Mouse (Mus musculus): ENCODE measurements around the gene Gramd4. TPM values are rescaled to one million over a fixed set of nuclear protein-coding genes. Genes with fewer than 3 reads are reported as not detected.
A peak's percentile ranks its signal among the peaks of the same experiment; 100 is the strongest.
"Not testable (repeated sequence)": the region's sequence is repeated elsewhere in the genome, so short reads cannot be mapped to it uniquely, and the experiment has no call there.

The Gramd4 gene
- polyA plus RNA-seq, 1 experiment from 2014 or later, result 12.1 TPM

GRCm38 (mm10) chr15:86172526-86172925 is 115.0 kb downstream of the Gramd4 start:
- Histone ChIP-seq H3K9ac (ENCODE audit: low read length) (no peak overlapping the region), H3K4me1 (ENCODE audit: control insufficient read depth, insufficient read depth, low read length) (peaks cover 17% of the 10 kb centered on the region), H3K4me2 (ENCODE audit: low read depth, low read length) (no peak overlapping the region), H3K27ac (ENCODE audit: low read length) (no peak overlapping the region), H3K9me3 (replicated peaks; ENCODE audit: control insufficient read depth, low read length) (no peaks in the 10 kb centered on the region), H3K4me3 (replicated peaks; ENCODE audit: low read length) (no peak overlapping the region), H3K27me3 (ENCODE audit: control insufficient read depth, insufficient read depth, low read length) (no peaks in the 10 kb centered on the region), H3K36me3 (ENCODE audit: control insufficient read depth, insufficient read depth, low read length) (no peaks in the 10 kb centered on the region)
- 72% methylated on average over 6 of the region's 6 CpGs for WGBS
- ATAC-seq (ENCODE audit: insufficient read depth, low FRiP score), result no peak

GRCm38 (mm10) chr15:86173136-86173985 is 115.9 kb downstream of the Gramd4 start:
- Histone ChIP-seq H3K4me1 (ENCODE audit: control insufficient read depth, insufficient read depth, low read length) (peaks cover 17% of the 10 kb centered on the region), H3K4me3 (replicated peaks; ENCODE audit: low read length) (no peak overlapping the region), H3K9me3 (replicated peaks; ENCODE audit: control insufficient read depth, low read length) (no peaks in the 10 kb centered on the region), H3K9ac (ENCODE audit: low read length) (0 out of 2 replicates have a peak overlapping the region, but pooled peaks have one; percentile 19), H3K27me3 (ENCODE audit: control insufficient read depth, insufficient read depth, low read length) (no peaks in the 10 kb centered on the region), H3K36me3 (ENCODE audit: control insufficient read depth, insufficient read depth, low read length) (no peaks in the 10 kb centered on the region), H3K4me2 (ENCODE audit: low read depth, low read length) (no peak overlapping the region), H3K27ac (ENCODE audit: low read length) (no peak overlapping the region)
- no peak for ATAC-seq (ENCODE audit: insufficient read depth, low FRiP score)
- WGBS, result 37% methylated on average over 16 of the region's 16 CpGs

DNA sequence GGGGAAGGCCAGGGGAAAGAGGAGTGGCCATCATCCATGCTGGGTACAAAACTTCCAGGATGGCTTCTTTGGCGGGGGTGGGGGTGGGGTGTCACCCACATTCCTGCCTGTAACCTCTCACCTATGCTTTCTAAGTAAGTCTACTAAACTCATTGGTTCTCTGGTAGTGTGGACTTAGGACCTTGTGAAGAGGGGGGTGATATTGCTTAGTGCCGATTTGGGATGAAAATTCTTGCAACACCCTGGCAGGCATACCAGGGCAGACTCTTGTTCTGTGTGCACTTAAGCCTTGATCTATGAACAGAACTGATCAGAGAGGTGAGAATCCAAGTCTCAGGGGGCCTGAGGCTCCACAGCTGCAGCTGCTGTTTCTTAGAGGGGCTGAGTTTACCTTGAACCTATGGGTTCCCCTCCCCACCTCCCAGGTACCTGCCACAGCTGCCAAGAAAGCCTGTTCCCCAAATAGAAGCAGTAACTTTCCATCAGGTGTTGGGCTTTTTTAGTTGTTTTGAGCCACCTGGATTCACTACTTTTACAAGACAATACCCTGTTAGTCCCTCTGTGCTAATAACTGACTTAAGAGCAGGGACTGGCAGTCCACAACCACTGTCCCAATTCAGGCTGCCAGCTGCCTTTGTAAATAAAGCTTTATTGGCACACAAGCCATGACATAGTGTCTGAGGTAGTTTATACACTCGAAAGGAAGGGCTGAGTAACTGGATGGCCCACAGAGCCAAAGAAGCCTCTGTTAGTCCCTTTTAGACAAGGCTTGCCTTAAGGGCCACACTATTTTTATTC is 118.0 kb downstream of the Gramd4 start:
- 74% methylated on average over 3 of the region's 3 CpGs for WGBS
- H3K4me3 ChIP-seq (replicated peaks; ENCODE audit: low read length), result no peak overlapping the region
- H3K4me1 ChIP-seq (ENCODE audit: control insufficient read depth, insufficient read depth, low read length), result peaks cover 11% of the 10 kb centered on the region
- H3K36me3 ChIP-seq (ENCODE audit: control insufficient read depth, insufficient read depth, low read length), result no peaks in the 10 kb centered on the region
- H3K27me3 ChIP-seq (ENCODE audit: control insufficient read depth, insufficient read depth, low read length), result no peaks in the 10 kb centered on the region
- H3K27ac ChIP-seq (ENCODE audit: low read length), result no peak overlapping the region
- H3K9me3 ChIP-seq (replicated peaks; ENCODE audit: control insufficient read depth, low read length), result no peaks in the 10 kb centered on the region
- no peak for ATAC-seq (ENCODE audit: insufficient read depth, low FRiP score)
- H3K4me2 ChIP-seq (ENCODE audit: low read depth, low read length), result no peak overlapping the region
- H3K9ac ChIP-seq (ENCODE audit: low read length), result no peak overlapping the region

- peaks cover 11% of the 10 kb centered on the region for H3K4me1 ChIP-seq (ENCODE audit: control insufficient read depth, insufficient read depth, low read length)
- no peak for ATAC-seq (ENCODE audit: insufficient read depth, low FRiP score)
These were observed 118.7 kb downstream of the Gramd4 start for GRCm38 (mm10) chr15:86176166-86176565.

DNA sequence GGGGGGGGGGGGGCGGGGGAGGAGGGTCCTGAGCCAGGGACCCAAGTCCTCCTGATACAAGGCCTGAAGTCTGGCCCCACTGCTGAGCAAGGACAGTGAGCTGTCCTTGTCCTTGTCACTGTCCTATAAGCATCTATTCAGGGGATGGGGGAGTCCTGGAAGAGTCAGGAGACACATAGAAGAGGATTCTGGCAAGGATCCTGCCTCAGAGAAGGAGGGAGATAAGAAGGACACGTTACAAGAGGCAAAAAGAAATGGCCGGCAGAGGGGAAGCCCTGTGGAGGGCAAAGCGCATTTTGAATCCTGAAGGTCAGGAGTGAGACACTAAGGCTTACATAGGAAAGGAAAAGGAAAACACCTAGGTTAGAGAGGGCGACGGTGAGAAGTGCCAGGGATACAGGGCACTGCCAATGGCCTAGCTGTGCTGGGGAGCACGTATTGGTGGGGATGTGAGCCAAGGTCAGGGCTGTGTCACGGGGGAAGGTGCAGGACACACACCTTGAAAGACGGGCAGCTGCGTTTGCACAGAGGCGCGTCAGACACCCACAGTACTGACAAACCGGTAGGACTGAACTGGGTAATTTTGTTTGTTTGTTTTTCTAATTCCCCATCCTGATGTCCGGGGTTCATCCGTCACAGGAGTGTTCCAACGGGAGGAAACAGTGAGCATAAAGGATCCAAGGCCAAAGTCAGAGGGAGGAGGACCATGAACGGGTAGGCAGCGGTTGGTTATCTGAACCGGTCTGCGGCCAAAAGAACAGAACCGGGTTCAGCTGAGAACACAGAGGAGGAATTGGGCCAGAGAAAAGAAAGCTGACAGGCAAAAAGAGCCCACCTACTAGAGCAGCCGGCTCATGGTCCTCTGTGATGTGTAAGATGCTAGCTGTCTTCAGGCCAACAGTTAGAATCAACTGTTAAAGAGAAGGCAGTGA is 119.5 kb downstream of the Gramd4 start:
- WGBS, result 61% methylated on average over 21 of the region's 22 CpGs
- Histone ChIP-seq H3K4me2 (ENCODE audit: low read depth, low read length) (no peak overlapping the region), H3K27ac (ENCODE audit: low read length) (no peak overlapping the region), H3K9me3 (replicated peaks; ENCODE audit: control insufficient read depth, low read length) (no peaks in the 10 kb centered on the region), H3K4me3 (replicated peaks; ENCODE audit: low read length) (no peak overlapping the region), H3K4me1 (ENCODE audit: control insufficient read depth, insufficient read depth, low read length) (peaks cover 15% of the 10 kb centered on the region), H3K36me3 (ENCODE audit: control insufficient read depth, insufficient read depth, low read length) (no peaks in the 10 kb centered on the region), H3K27me3 (ENCODE audit: control insufficient read depth, insufficient read depth, low read length) (no peaks in the 10 kb centered on the region), H3K9ac (ENCODE audit: low read length) (no peak overlapping the region)
- no peak for ATAC-seq (ENCODE audit: insufficient read depth, low FRiP score)

More at GRCm38 (mm10) chr15:86176166-86176565, 118.7 kb downstream of the Gramd4 start:
- WGBS, result 83% methylated on average over 10 of the region's 10 CpGs
- Histone ChIP-seq H3K9ac (ENCODE audit: low read length) (no peak overlapping the region), H3K4me2 (ENCODE audit: low read depth, low read length) (no peak overlapping the region), H3K27ac (ENCODE audit: low read length) (no peak overlapping the region), H3K27me3 (ENCODE audit: control insufficient read depth, insufficient read depth, low read length) (no peaks in the 10 kb centered on the region), H3K36me3 (ENCODE audit: control insufficient read depth, insufficient read depth, low read length) (no peaks in the 10 kb centered on the region), H3K4me3 (replicated peaks; ENCODE audit: low read length) (no peak overlapping the region), H3K9me3 (replicated peaks; ENCODE audit: control insufficient read depth, low read length) (no peaks in the 10 kb centered on the region)

- not testable (repeated sequence) for H3K4me3 ChIP-seq (replicated peaks; ENCODE audit: low read length); H3K9me3 ChIP-seq (replicated peaks; ENCODE audit: control insufficient read depth, low read length); H3K27ac ChIP-seq (ENCODE audit: low read length); ATAC-seq (ENCODE audit: insufficient read depth, low FRiP score); H3K27me3 ChIP-seq (ENCODE audit: control insufficient read depth, insufficient read depth, low read length); H3K4me2 ChIP-seq (ENCODE audit: low read depth, low read length); H3K9ac ChIP-seq (ENCODE audit: low read length); H3K36me3 ChIP-seq (ENCODE audit: control insufficient read depth, insufficient read depth, low read length)
- H3K4me1 ChIP-seq (ENCODE audit: control insufficient read depth, insufficient read depth, low read length), result peaks cover 20% of the 10 kb centered on the region
- 77% methylated on average over 2 of the region's 2 CpGs for WGBS
These were observed 120.3 kb downstream of the Gramd4 start for GRCm38 (mm10) chr15:86177703-86178251.

DNA sequence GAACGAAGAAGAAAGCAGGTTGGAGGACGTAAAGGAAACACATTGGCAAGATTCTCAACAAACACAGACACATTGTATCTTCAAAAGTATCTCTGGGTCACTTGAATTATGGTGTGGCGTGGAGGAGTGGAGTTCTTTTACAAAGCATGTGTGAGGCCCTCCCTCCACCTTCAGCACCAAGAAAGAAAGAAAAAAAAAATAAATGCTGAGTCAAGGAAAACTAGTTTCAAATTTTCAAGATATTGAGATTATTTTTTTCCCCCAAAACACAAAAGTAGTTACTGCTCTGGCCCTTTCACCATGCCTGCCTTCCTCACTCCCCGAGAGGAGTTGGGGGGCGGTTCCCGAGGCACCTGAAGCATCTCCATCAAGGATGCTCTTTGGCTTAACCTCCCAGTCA is 121.1 kb downstream of the Gramd4 start:
- H3K9me3 ChIP-seq (replicated peaks; ENCODE audit: control insufficient read depth, low read length), result no peaks in the 10 kb centered on the region
- H3K9ac ChIP-seq (ENCODE audit: low read length), result no peak overlapping the region
- no peaks in the 10 kb centered on the region for H3K27me3 ChIP-seq (ENCODE audit: control insufficient read depth, insufficient read depth, low read length)
- WGBS, result 93% methylated on average over 6 of the region's 6 CpGs
- H3K4me2 ChIP-seq (ENCODE audit: low read depth, low read length), result no peak overlapping the region
- no peak overlapping the region for H3K4me3 ChIP-seq (replicated peaks; ENCODE audit: low read length)
- no peak for ATAC-seq (ENCODE audit: insufficient read depth, low FRiP score)
- peaks cover 19% of the 10 kb centered on the region for H3K4me1 ChIP-seq (ENCODE audit: control insufficient read depth, insufficient read depth, low read length)
- no peaks in the 10 kb centered on the region for H3K36me3 ChIP-seq (ENCODE audit: control insufficient read depth, insufficient read depth, low read length)
- H3K27ac ChIP-seq (ENCODE audit: low read length), result no peak overlapping the region

GRCm38 (mm10) chr15:86180427-86180826 is 122.9 kb downstream of the Gramd4 start:
- Histone ChIP-seq H3K4me2 (ENCODE audit: low read depth, low read length) (no peak overlapping the region), H3K36me3 (ENCODE audit: control insufficient read depth, insufficient read depth, low read length) (no peaks in the 10 kb centered on the region), H3K27ac (ENCODE audit: low read length) (no peak overlapping the region), H3K9me3 (replicated peaks; ENCODE audit: control insufficient read depth, low read length) (no peaks in the 10 kb centered on the region), H3K4me3 (replicated peaks; ENCODE audit: low read length) (no peak overlapping the region), H3K27me3 (ENCODE audit: control insufficient read depth, insufficient read depth, low read length) (no peaks in the 10 kb centered on the region), H3K4me1 (ENCODE audit: control insufficient read depth, insufficient read depth, low read length) (peaks cover 28% of the 10 kb centered on the region), H3K9ac (ENCODE audit: low read length) (no peak overlapping the region)
- ATAC-seq (ENCODE audit: insufficient read depth, low FRiP score), result no peak
- 59% methylated on average over 4 of the region's 4 CpGs for WGBS
